Mouse (Mus musculus) embryonic facial prominence, embryonic 14.5 days (tissue): ENCODE data around the gene Cacna2d3. TPM values are rescaled to one million over a fixed set of nuclear protein-coding genes. Genes with fewer than 3 reads are reported as not detected.

Source experiments
- ATAC-seq: fragments of 200-750 bp; cut with Nextera tagmentation; 2 replicates; pipeline ENCODE4 v1.8.0; 2017; ENCODE audit warnings: low read depth, moderate number of reproducible peaks, moderate TSS enrichment
- DNase-seq: peaks from one replicate; pipeline ENCODE4 v3.0.0-alpha.2; 2015; ENCODE audit warnings: low spot score
- H3K27ac ChIP-seq: fragments of 300-500 bp; sonication (generic); replicated peaks from 2 replicates; pipeline ENCODE4 v1.5.1; 2014; ENCODE audit warnings: low read depth, mild to moderate bottlenecking, low read length, moderate library complexity
- H3K27me3 ChIP-seq: fragments of 300-500 bp; sonication (generic); replicated peaks from 2 replicates; pipeline ENCODE4 v1.6.1; 2014; ENCODE audit warnings: low read length; ENCODE audit not compliant: control insufficient read depth, insufficient read depth
- H3K36me3 ChIP-seq: fragments of 300-500 bp; sonication (generic); 2 replicates; pipeline ENCODE4 v1.6.1; 2014; ENCODE audit warnings: low read length, mixed read lengths; ENCODE audit not compliant: control insufficient read depth, insufficient read depth
- H3K4me1 ChIP-seq: fragments of 300-500 bp; sonication (generic); 2 replicates; pipeline ENCODE4 v1.6.1; 2014; ENCODE audit warnings: antibody characterized with exemption, low read length; ENCODE audit not compliant: control insufficient read depth, insufficient read depth
- H3K4me2 ChIP-seq: fragments of 300-500 bp; sonication (generic); 2 replicates; pipeline ENCODE4 v1.6.1; 2014; ENCODE audit warnings: low read depth, mild to moderate bottlenecking, low read length, moderate library complexity, mixed read lengths
- H3K4me3 ChIP-seq: fragments of 300-500 bp; sonication (generic); 2 replicates; pipeline ENCODE4 v1.5.1; 2014; ENCODE audit warnings: low read depth, mild to moderate bottlenecking, low read length
- H3K9ac ChIP-seq: fragments of 300-500 bp; sonication (generic); 2 replicates; pipeline ENCODE4 v1.6.1; 2014; ENCODE audit warnings: low read depth, mild to moderate bottlenecking, low read length, moderate library complexity, mixed read lengths
- H3K9me3 ChIP-seq: fragments of 300-500 bp; sonication (generic); 2 replicates; pipeline ENCODE4 v1.6.1; 2016; ENCODE audit warnings: low read length; ENCODE audit not compliant: control insufficient read depth
- WGBS: fragments of 180-500 bp; shearing (Covaris S2); extraction: QIAGEN DNeasy Blood & Tissue Kit; methylation state at CpG from one replicate; pipeline ENCODE4 v1.1.7; 2014; 5-methylcytosine and 5-hydroxymethylcytosine counted together
- polyA plus RNA-seq: library from polyadenylated mRNA; unstranded; fragments of >200 nt; fragmentation: Nextera tagmentation; extraction: Ambion mirVana; gene quantifications from 2 replicates; pipeline ENCODE4 v1.2.1, GENCODE M21; 2014

Cacna2d3 gene
- polyA plus RNA-seq, 1 experiment from 2014 or later = 16.4 TPM

- ATAC-seq (peak; percentile 65; the same call in 1 of the 2 replicates), DNase-seq (peak; percentile 78)
- Histone ChIP-seq H3K4me2 (no peak within 1 kb of the TSS), H3K9ac (no peak within 1 kb of the TSS), H3K4me1 (peaks cover 21% of the 10 kb centered on the region), H3K27me3 (no peaks in the 10 kb centered on the region), H3K4me3 (no peak within 1 kb of the TSS), H3K27ac (no peak within 1 kb of the TSS), H3K9me3 (no peaks in the 10 kb centered on the region), H3K36me3 (no peaks in the 10 kb centered on the region)
- 22% methylated on average over 5 of the region's 5 CpGs for WGBS
Measured at GRCm38 (mm10) chr14:29017883-29018282, 703.8 kb downstream of the Cacna2d3 start, which contains the start of gene Lrtm1. TSS of gene Lrtm1 (plus strand) at chr14:29018208.

GRCm38 (mm10) chr14:29015896-29016295 is 705.8 kb downstream of the Cacna2d3 start:
- Histone ChIP-seq H3K27ac (no peak overlapping the region), H3K9me3 (no peaks in the 10 kb centered on the region), H3K4me1 (peaks cover 21% of the 10 kb centered on the region), H3K4me3 (no peak overlapping the region), H3K36me3 (no peaks in the 10 kb centered on the region), H3K27me3 (no peaks in the 10 kb centered on the region), H3K4me2 (no peak overlapping the region), H3K9ac (no peak overlapping the region)
- WGBS = 55% methylated on average over 5 of the region's 5 CpGs
- no peak for ATAC-seq
- DNase-seq = no peak

GRCm38 (mm10) chr14:29014680-29015079 is 707.0 kb downstream of the Cacna2d3 start:
- DNase-seq = no peak
- no peaks in the 10 kb centered on the region for H3K9me3 ChIP-seq
- H3K4me1 ChIP-seq = peaks cover 21% of the 10 kb centered on the region
- no peak overlapping the region for H3K27ac ChIP-seq
- H3K4me2 ChIP-seq = no peak overlapping the region
- no peak overlapping the region for H3K4me3 ChIP-seq
- H3K36me3 ChIP-seq = no peaks in the 10 kb centered on the region
- no peak overlapping the region for H3K9ac ChIP-seq
- no peak for ATAC-seq
- no peaks in the 10 kb centered on the region for H3K27me3 ChIP-seq
- WGBS = 88% methylated on average over 2 of the region's 2 CpGs

- H3K4me3 ChIP-seq = no peak overlapping the region
- ATAC-seq = no peak
- no peak overlapping the region for H3K9ac ChIP-seq
- no peaks in the 10 kb centered on the region for H3K27me3 ChIP-seq
- DNase-seq = no peak
- peaks cover 21% of the 10 kb centered on the region for H3K4me1 ChIP-seq
- 89% methylated on average over 3 of the region's 3 CpGs for WGBS
- H3K36me3 ChIP-seq = no peaks in the 10 kb centered on the region
- H3K27ac ChIP-seq = no peak overlapping the region
- H3K9me3 ChIP-seq = no peaks in the 10 kb centered on the region
- no peak overlapping the region for H3K4me2 ChIP-seq
Measured at GRCm38 (mm10) chr14:29013161-29013560, 708.5 kb downstream of the Cacna2d3 start.

- no peaks in the 10 kb centered on the region for H3K36me3 ChIP-seq
- 92% methylated on average over 4 of the region's 4 CpGs for WGBS
- no peaks in the 10 kb centered on the region for H3K27me3 ChIP-seq
- ATAC-seq = no peak
- H3K4me3 ChIP-seq = no peak overlapping the region
- no peaks in the 10 kb centered on the region for H3K4me1 ChIP-seq
- DNase-seq = no peak
- H3K4me2 ChIP-seq = no peak overlapping the region
- H3K9ac ChIP-seq = no peak overlapping the region
- no peaks in the 10 kb centered on the region for H3K9me3 ChIP-seq
- no peak overlapping the region for H3K27ac ChIP-seq
Measured at GRCm38 (mm10) chr14:29009644-29010043, 712.0 kb downstream of the Cacna2d3 start.

GRCm38 (mm10) chr14:29005228-29005840 is 716.3 kb downstream of the Cacna2d3 start:
- ATAC-seq = peak; percentile 72; the same call in 1 of the 2 replicates
- no peak overlapping the region for H3K4me3 ChIP-seq
- 46% methylated on average over 4 of the region's 5 CpGs for WGBS
- H3K9me3 ChIP-seq = no peaks in the 10 kb centered on the region
- H3K4me2 ChIP-seq = no peak overlapping the region
- H3K9ac ChIP-seq = no peak overlapping the region
- H3K27ac ChIP-seq = 0 out of 2 replicates have a peak overlapping the region, but pooled peaks have one; percentile 16
- no peaks in the 10 kb centered on the region for H3K27me3 ChIP-seq
- peak; percentile 76 for DNase-seq
- H3K36me3 ChIP-seq = no peaks in the 10 kb centered on the region
- no peaks in the 10 kb centered on the region for H3K4me1 ChIP-seq

GRCm38 (mm10) chr14:28996569-28996968 is 725.1 kb downstream of the Cacna2d3 start:
- no peak overlapping the region for H3K4me3 ChIP-seq
- no peak for DNase-seq
- no peak overlapping the region for H3K27ac ChIP-seq
- H3K27me3 ChIP-seq = no peaks in the 10 kb centered on the region
- no peak overlapping the region for H3K9ac ChIP-seq
- H3K4me2 ChIP-seq = no peak overlapping the region
- no peaks in the 10 kb centered on the region for H3K9me3 ChIP-seq
- no peak for ATAC-seq
- 91% methylated on average over 3 of the region's 3 CpGs for WGBS
- H3K36me3 ChIP-seq = no peaks in the 10 kb centered on the region
- no peaks in the 10 kb centered on the region; the same call in 1 of the 2 replicates for H3K4me1 ChIP-seq

- H3K9me3 ChIP-seq = no peaks in the 10 kb centered on the region
- WGBS = 62% methylated on average over 7 of the region's 7 CpGs
- H3K9ac ChIP-seq = no peak overlapping the region
- no peaks in the 10 kb centered on the region for H3K27me3 ChIP-seq
- no peaks in the 10 kb centered on the region for H3K36me3 ChIP-seq
- no peak overlapping the region; the same call in 1 of the 2 replicates for H3K27ac ChIP-seq
- ATAC-seq = no peak
- no peak overlapping the region for H3K4me2 ChIP-seq
- no peak overlapping the region for H3K4me3 ChIP-seq
- DNase-seq = no peak
- H3K4me1 ChIP-seq = peaks cover 15% of the 10 kb centered on the region
Measured at GRCm38 (mm10) chr14:28988211-28988900, 733.3 kb downstream of the Cacna2d3 start.
